Mouse (Mus musculus): ENCODE results near the gene Tedc2. TPM values are rescaled to one million over a fixed set of nuclear protein-coding genes. Genes with fewer than 3 reads are reported as not detected.

Gene Tedc2
- total and polyA plus RNA-seq, 3 experiments, result 11.8 to 14.5 (median 14.1) TPM

DNA sequence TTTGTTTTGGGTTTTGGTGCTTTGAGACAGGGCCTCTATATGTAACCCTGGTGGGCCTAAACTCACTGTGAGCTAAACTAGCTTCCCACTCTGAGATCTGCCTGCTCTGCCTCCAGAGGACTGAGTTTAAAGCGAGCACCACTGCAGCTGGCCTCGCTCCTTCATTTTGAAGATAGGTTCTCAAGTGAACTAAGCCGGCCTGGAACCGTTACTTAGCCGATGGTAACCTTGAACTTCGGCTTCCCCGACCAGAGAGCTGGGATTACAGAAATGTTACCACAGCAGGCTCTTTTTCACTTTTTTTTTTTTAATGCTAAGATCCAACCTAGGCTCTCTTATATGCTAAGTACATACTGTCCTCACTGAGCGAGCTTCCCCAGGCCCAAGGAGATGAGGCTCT lies 27.4 kb downstream of the Tedc2 start:
- in situ Hi-C loops (cut with MboI; ENCODE audit: low pct_ligation_motif_present, low pct_unique_long_range_greater_than_20kb, low sequenced_read_pairs), result no loop called here
- Histone ChIP-seq H3K4me2 (ENCODE audit: insufficient read depth, low read depth, poor library complexity, severe bottlenecking) (no peak overlapping the region), H3K9ac (ENCODE audit: insufficient read depth, low read depth) (no peak overlapping the region), H3K9me3 (replicated peaks; ENCODE audit: low read length) (no peaks in the 10 kb centered on the region), H3K27ac (ENCODE audit: insufficient read depth, low read depth) (no peak overlapping the region), H3K36me3 (replicated peaks in 1 of 2; ENCODE audit: control insufficient read depth in 1 of 2, insufficient read depth in 1 of 2, low read length in 1 of 2) (peaks cover 0 to 31% of the 10 kb centered on the region in 2 experiments), H3K79me2 (replicated peaks; ENCODE audit: control insufficient read depth, extremely low read depth, insufficient read depth, poor library complexity, severe bottlenecking) (no peaks in the 10 kb centered on the region), H3K27me3 (replicated peaks) (no peaks in the 10 kb centered on the region), H3K4me3 (replicated peaks in 1 of 3; ENCODE audit: low read depth in 2 of 3, low read length in 2 of 3, poor library complexity in 1 of 3) (no peak overlapping the region), H3K4me1 (ENCODE audit: control insufficient read depth in 1 of 2, insufficient read depth in 2 of 2) (peaks cover 10 to 37% of the 10 kb centered on the region in 2 experiments)
- no peak for DNase-seq (ENCODE audit: extremely low read depth)
- dilution Hi-C loops (cut with MboI; ENCODE audit: extremely low pct_ligation_motif_present, extremely low pct_unique_long_range_greater_than_20kb, low sequenced_read_pairs), result no loop called here
- TF ChIP-seq ZNF384 (IDR thresholded peaks at IDR 0.05; ENCODE audit: low read depth, low read length), result no peak
- no peak for TF ChIP-seq MEF2A (IDR thresholded peaks at IDR 0.05; ENCODE audit: borderline replicate concordance, low read depth, low read length)
- TF ChIP-seq USF2 (conservative IDR thresholded peaks at IDR 0.05; ENCODE audit: low read depth, low read length), result no peak
- no peak for TF ChIP-seq RCOR1 (conservative IDR thresholded peaks at IDR 0.05; ENCODE audit: low read depth, low read length)
- no peak for TF ChIP-seq PAX5 (IDR thresholded peaks at IDR 0.05; ENCODE audit: low read length)
- TF ChIP-seq SMC3 (IDR thresholded peaks at IDR 0.05; ENCODE audit: low read depth, low read length), result no peak
- TF ChIP-seq HCFC1 (IDR thresholded peaks at IDR 0.05; ENCODE audit: low read depth, low read length), result no peak
- TF ChIP-seq MAX (IDR thresholded peaks at IDR 0.05; ENCODE audit: low read length), result no peak

DNA sequence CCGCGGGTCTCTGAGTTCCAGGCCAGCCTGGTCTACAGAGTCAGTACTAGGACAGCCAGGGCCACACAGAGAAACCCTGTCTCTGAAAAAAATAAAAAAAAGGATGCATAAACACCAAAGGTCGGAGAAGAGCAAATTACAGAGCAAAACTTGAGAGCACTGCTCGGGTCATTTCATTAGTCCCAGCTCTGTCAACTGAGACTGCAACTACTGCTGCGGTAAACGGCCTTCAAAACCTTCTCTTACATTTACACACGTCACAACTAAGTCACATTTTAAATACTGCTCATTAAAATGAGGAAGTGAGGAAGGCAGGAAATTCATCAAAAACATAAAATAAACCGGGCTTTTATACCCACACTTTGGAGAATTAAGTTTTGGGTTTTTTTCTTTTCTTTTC lies 27.8 kb downstream of the Tedc2 start:
- TF ChIP-seq EP300 (IDR thresholded peaks at IDR 0.05; ENCODE audit: low read length), result no peak
- no peak for TF ChIP-seq MAFK (IDR thresholded peaks at IDR 0.05; ENCODE audit: insufficient replicate concordance, low read length)
- TF ChIP-seq MAX (IDR thresholded peaks at IDR 0.05; ENCODE audit: low read length), result no peak
- TF ChIP-seq GABPA (IDR thresholded peaks at IDR 0.05; ENCODE audit: insufficient replicate concordance, low read depth, low read length), result no peak
- no peak for TF ChIP-seq HCFC1 (IDR thresholded peaks at IDR 0.05; ENCODE audit: low read depth, low read length)
- no peak for TF ChIP-seq CHD2 (IDR thresholded peaks at IDR 0.05; ENCODE audit: low read length)
- TF ChIP-seq RAD21 (IDR thresholded peaks at IDR 0.05; ENCODE audit: low read depth, low read length), result no peak
- no peak for TF ChIP-seq PAX5 (IDR thresholded peaks at IDR 0.05; ENCODE audit: low read length)
- no peak for TF ChIP-seq POLR2AphosphoS2 (IDR thresholded peaks at IDR 0.05; ENCODE audit: low read depth, low read length)
- TF ChIP-seq ETS1 (conservative IDR thresholded peaks at IDR 0.05; ENCODE audit: low read depth, low read length), result no peak
- TF ChIP-seq MEF2A (IDR thresholded peaks at IDR 0.05; ENCODE audit: borderline replicate concordance, low read depth, low read length), result no peak
- TF ChIP-seq POLR2A (IDR thresholded peaks at IDR 0.05; ENCODE audit: low read depth, low read length), result no peak
- no peak for TF ChIP-seq USF1 (IDR thresholded peaks at IDR 0.05; ENCODE audit: low read depth, low read length)
- TF ChIP-seq JUN (IDR thresholded peaks at IDR 0.05; ENCODE audit: insufficient read depth, low read depth, low read length), result no peak
- TF ChIP-seq TCF12 (IDR thresholded peaks at IDR 0.05; ENCODE audit: low read depth, low read length), result no peak
- TF ChIP-seq CTCF (conservative IDR thresholded peaks at IDR 0.05 in 1 of 2, IDR thresholded peaks at IDR 0.05 in 1 of 2; ENCODE audit: low read depth in 2 of 2, low read length in 2 of 2), result no peak
- TF ChIP-seq RCOR1 (conservative IDR thresholded peaks at IDR 0.05; ENCODE audit: low read depth, low read length), result no peak
- TF ChIP-seq UBTF (IDR thresholded peaks at IDR 0.05; ENCODE audit: low read depth, low read length), result no peak
- no peak for TF ChIP-seq ZC3H11A (IDR thresholded peaks at IDR 0.05; ENCODE audit: low read depth, low read length)
- TF ChIP-seq JUND (conservative IDR thresholded peaks at IDR 0.05; ENCODE audit: low read depth, low read length), result no peak
- H3K79me2 ChIP-seq (replicated peaks; ENCODE audit: control insufficient read depth, extremely low read depth, insufficient read depth, poor library complexity, severe bottlenecking), result no peaks in the 10 kb centered on the region
- H3K4me1 ChIP-seq (ENCODE audit: control insufficient read depth in 1 of 2, insufficient read depth in 2 of 2), result peaks cover 10 to 37% of the 10 kb centered on the region in 2 experiments
- H3K27ac ChIP-seq (ENCODE audit: insufficient read depth, low read depth), result no peak overlapping the region
- DNase-seq (ENCODE audit: extremely low read depth), result no peak
- no peak overlapping the region for H3K4me2 ChIP-seq (ENCODE audit: insufficient read depth, low read depth, poor library complexity, severe bottlenecking)
- no peaks in the 10 kb centered on the region for H3K27me3 ChIP-seq (replicated peaks)
- dilution Hi-C loops (cut with MboI; ENCODE audit: extremely low pct_ligation_motif_present, extremely low pct_unique_long_range_greater_than_20kb, low sequenced_read_pairs) (no loop called here), in situ Hi-C loops (cut with MboI; ENCODE audit: low pct_ligation_motif_present, low pct_unique_long_range_greater_than_20kb, low sequenced_read_pairs) (no loop called here)
- H3K4me3 ChIP-seq (replicated peaks in 1 of 3; ENCODE audit: low read depth in 2 of 3, low read length in 2 of 3, poor library complexity in 1 of 3), result no peak overlapping the region
- H3K9me3 ChIP-seq (replicated peaks; ENCODE audit: low read length), result no peaks in the 10 kb centered on the region
- H3K9ac ChIP-seq (ENCODE audit: insufficient read depth, low read depth), result no peak overlapping the region
- H3K36me3 ChIP-seq (replicated peaks in 1 of 2; ENCODE audit: control insufficient read depth in 1 of 2, insufficient read depth in 1 of 2, low read length in 1 of 2), result peaks cover 0 to 30% of the 10 kb centered on the region in 2 experiments

All from CH12.LX (cell line).